Mouse (Mus musculus): ENCODE data around the gene Cacna2d1.

Cacna2d1 gene

DNA sequence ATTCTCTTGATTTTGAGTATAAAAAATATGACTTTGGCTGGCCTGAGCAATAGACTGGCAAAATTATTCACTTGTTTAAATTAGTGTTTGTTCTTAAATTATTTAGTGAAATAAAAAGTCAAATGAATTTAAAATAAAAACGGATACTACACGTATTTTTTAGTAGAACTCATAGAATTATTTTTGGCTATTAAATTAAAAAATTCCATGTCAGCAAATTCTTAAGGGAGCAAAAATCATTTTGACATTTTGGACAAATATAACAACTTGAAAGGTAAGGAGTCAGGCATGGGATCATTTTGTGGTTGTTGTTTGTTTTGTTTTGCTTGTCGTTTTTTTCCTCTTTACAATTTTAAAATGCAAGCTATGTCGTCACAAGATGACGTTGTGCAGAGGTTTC lies 346.7 kb downstream of the Cacna2d1 start:
- no peak for DNase-seq (ENCODE audit: low spot score in 2 of 2)

- peak in 1 of 2 experiments; percentile 21 for DNase-seq (ENCODE audit: low spot score in 2 of 2)
Observed at GRCm38 (mm10) chr5:16293223-16293622, 358.7 kb downstream of the Cacna2d1 start.

- DNase-seq (ENCODE audit: low spot score in 2 of 2) = no peak
Observed at GRCm38 (mm10) chr5:16293825-16294224, 359.3 kb downstream of the Cacna2d1 start.

- DNase-seq (ENCODE audit: low spot score in 2 of 2) = no peak
Observed at GRCm38 (mm10) chr5:16294708-16295107, 360.2 kb downstream of the Cacna2d1 start.

DNA sequence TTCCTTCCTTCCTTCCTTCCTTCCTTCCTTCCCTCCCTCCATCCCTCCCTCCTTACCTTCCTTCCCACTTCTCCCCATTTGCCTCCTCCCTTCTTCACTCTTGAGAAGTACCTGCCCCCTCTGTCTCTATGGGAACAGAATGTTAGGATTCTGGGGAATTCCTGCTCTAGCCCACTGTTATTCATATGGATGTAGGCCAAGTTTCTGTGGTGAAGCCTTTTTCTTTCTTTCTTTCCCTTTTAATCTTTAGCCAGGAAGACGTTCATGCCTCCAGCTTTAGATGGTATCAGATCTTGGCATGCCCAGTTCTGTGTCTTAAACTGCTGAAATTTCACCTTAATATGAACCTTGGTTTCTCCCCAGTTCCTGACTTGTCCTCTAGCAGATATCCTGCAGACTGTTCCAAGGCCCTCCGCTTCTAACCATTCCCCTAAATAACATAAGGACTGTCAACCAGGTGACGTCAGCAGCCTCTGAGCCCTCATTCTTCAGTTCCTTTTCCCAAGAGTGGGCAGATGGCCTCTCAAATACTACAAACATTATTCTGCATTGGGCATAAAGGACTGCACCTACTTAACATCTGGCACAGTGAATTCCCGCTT lies 362.8 kb downstream of the Cacna2d1 start:
- DNase-seq (ENCODE audit: low spot score in 2 of 2) = no peak

DNA sequence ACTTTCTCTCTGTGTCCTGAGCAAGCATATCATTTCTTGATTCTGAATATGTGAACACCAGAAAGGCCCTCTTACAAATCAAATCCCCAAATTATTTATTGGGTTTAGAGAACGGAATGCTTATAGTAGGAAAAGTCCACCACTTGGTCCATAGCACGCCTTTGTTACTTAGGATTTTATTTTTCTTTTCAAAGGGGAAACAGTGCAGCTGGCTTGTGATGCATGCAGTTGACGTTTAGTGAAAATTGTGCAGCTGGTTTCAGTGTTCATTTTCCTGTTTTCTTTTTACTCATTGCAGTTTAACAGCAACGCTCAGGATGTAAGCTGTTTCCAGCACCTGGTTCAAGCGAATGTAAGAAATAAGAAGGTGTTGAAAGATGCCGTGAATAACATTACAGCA lies 365.1 kb downstream of the Cacna2d1 start:
- no peak for DNase-seq (ENCODE audit: low spot score in 2 of 2)

DNA sequence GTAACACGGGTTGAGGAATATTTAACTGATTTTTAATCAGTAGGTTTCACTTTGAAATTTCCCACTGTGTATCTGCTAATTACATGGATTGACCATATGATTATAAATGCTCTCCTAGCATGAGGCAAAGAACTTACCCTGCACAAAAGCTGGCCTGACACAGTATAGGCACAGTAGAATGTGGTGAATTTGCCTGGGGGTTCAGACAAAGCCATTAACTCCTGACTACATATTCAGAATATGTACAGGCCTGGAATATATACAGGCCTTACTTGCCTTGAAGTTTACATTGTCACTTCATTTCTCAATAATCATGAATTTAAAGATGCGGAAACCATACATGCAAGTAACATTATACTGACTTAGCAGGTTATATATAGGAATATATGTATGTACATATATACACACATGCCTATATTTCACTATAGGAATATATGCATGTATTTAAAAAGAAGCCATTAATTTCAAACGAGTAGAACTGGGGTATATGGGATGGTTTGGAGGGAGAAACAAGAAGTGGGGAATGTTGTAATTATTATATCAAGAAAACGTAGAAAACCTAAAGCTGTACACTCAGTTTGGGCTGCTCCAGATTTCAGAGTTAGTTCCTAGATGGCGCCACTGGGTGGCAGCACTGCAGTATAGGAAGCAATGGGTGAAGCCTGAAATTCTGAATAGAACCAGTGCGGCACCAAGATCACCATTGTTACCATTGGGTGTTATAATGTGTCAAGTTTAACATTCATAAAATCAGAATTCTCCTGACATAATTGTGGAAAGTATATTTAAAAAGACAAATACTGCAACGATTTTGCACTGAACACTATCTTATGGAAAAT lies 374.9 kb downstream of the Cacna2d1 start:
- DNase-seq (ENCODE audit: low spot score in 2 of 2) = peak; percentile 58 to 61

DNA sequence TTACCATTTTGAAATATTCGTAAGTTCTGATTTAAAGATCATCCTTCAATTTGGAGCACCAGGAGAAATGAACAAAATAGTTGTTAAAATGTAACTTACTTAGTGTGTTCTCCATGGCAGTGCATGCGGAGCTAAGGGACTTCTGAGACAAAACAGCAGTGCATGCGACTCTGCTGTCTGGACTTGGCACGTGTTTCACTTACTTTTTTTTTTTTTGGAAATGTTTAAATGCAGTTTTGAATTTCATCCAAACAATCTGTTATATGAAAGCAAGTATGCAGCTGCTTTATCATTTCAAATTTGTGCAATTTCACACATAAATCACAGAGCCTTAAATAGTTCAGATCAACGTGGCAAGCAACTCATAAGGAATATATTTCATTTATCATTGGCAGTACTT lies 379.8 kb downstream of the Cacna2d1 start:
- DNase-seq (ENCODE audit: low spot score in 2 of 2) = no peak

DNA sequence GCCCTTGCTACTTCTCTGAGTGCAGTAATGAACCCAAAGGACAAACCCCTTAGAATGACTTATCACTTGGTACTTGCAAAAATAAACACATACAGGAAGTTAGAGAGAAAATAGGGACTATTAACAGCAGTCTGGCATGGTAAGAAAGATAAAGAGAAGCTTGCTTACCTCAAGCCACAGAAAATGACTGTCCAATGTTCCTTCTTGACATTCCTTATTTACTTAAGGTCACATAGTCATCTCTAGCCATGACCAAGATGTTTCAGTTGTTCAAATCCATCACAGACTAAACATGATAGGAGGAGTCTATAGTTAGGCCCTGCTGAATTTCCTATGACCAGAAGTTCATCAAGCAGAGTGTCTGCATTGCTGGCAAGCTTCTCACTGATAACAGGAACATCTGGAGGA lies 381.5 kb downstream of the Cacna2d1 start:
- no peak for DNase-seq (ENCODE audit: low spot score in 2 of 2)

GRCm38 (mm10) chr5:16317680-16318242 lies 383.3 kb downstream of the Cacna2d1 start:
- DNase-seq (ENCODE audit: low spot score in 2 of 2) = no peak

DNA sequence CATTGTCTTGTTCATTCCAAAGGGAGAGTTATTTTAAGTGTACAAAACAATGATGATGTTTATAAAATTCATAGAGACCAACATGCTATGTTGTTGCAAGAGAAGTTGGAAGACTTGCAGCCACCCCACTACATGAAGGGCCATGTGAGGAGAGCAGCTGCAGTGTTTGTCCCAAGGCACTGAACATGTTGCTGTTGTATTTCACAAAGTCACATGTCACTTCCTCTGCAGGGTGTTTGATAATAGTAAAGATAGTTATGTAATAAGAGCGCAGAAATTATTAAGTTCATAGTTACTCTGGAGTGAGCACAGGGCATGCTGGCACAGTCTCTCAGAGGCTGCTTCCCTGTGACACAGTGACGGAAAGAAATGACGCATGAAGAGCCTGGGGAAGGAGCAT lies 392.1 kb downstream of the Cacna2d1 start:
- DNase-seq (ENCODE audit: low spot score in 2 of 2) = no peak

- no peak for DNase-seq (ENCODE audit: low spot score in 2 of 2)
Observed at GRCm38 (mm10) chr5:16345393-16345792, 410.9 kb downstream of the Cacna2d1 start.

- no peak for DNase-seq (ENCODE audit: low spot score in 2 of 2)
Observed at GRCm38 (mm10) chr5:16355816-16356215, 421.3 kb downstream of the Cacna2d1 start.

DNA sequence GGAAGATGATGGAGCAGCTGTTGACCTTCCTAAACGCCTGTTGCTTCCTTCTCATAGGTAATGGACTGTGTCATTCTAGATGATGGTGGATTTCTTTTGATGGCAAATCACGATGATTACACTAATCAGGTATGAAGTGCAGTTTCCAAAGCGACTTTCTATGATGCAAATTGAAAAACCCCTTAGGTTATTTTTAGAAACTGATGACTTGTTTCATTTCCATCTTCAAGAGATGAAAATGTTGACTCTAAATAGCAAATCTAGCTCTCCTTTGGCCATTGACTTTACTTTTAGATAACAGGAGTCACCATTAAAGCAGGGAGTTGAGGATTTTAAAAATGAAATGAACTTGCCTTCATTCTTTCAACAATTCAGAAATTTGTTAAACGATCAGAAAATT lies 423.2 kb downstream of the Cacna2d1 start:
- no peak for DNase-seq (ENCODE audit: low spot score in 2 of 2)

- DNase-seq (ENCODE audit: low spot score in 2 of 2) = no peak
Observed at GRCm38 (mm10) chr5:16362076-16362475, 427.6 kb downstream of the Cacna2d1 start.

DNA sequence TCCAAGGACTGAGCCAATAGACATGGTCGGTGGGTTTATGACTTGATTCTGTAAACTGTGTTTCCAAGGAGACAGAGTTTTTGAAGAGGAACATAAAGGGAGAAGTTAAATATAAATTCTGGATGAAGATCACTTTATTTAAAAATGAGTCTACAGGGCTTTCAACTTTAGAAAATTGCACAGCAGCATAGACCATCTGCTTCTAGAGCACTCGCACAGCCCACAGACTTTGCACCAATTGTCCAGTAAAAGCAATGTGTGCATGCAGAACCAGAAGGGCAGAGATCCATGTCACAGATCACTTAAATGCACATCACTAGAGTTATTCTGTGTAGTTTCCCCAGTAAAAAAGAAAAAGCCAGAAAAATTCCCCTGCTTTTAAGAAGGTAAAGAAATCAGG lies 428.7 kb downstream of the Cacna2d1 start:
- no peak for DNase-seq (ENCODE audit: low spot score in 2 of 2)

- DNase-seq (ENCODE audit: low spot score in 2 of 2) = no peak
Observed at GRCm38 (mm10) chr5:16370706-16371105, 436.2 kb downstream of the Cacna2d1 start.

- no peak for DNase-seq (ENCODE audit: low spot score in 2 of 2)
Observed at GRCm38 (mm10) chr5:16373966-16374365, 439.5 kb downstream of the Cacna2d1 start.

- no peak for DNase-seq (ENCODE audit: low spot score in 2 of 2)
Observed at GRCm38 (mm10) chr5:16376329-16376908, 441.9 kb downstream of the Cacna2d1 start.

DNA sequence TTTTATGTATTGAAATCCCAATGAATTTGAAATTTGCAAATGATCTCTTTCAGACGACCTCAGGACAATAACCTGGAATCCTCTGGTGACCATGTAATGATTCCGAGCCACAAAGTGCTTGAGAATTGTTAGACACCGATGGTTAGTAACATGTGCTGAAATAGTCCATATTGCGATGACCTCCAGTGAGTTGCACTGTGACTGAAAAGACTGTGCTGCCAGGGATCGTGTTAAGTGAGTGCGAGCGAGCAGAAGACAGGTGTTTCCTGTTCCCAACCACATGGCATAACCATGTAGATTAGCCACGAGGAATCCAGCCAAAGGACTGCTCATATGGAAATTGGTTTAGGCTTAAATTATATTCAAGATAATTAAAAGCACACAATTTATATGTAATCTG lies 475.5 kb downstream of the Cacna2d1 start:
- DNase-seq (ENCODE audit: low spot score in 2 of 2) = no peak

DNA sequence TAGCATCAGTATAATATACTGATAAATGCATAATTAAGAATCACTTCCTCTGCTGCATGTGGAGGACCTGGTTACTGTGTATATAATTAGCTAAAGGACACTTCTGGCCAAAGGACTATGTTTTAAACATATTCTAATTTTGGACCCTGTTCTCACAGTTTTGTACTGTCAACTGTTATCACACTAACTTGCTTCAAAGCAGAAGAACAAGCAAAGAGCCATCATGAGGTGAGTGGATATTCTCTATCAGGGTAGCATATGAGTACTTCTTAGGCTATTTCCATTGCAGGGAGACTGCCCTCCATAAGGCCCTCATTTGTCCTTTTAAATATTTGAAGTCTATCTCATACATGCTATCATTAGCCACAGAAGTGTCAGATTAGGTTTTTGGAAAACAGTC lies 480.2 kb downstream of the Cacna2d1 start:
- DNase-seq (ENCODE audit: low spot score in 2 of 2) = no peak

GRCm38 (mm10) chr5:16417996-16418395 lies 483.5 kb downstream of the Cacna2d1 start:
- no peak for DNase-seq (ENCODE audit: low spot score in 2 of 2)

DNA sequence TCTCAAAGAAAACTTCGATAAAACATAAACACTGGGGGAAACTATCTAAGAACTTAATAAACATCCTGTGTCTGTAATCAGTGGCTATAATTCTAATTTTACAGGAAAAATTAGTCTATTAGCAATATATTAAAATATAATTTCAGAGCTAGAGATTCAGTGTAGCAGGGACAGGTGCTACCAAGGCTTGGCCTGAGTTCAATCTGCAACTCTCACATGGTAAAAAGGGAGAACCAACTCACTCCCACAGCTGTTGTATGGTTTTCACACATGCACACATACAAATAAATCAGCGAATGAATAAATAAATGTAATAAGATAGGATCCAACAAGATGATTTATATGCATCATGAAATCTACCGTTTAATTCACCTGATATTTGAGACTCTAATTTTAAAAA lies 484.0 kb downstream of the Cacna2d1 start:
- DNase-seq (ENCODE audit: low spot score in 2 of 2) = no peak
